Mouse (Mus musculus) layer of hippocampus, postnatal 25 days (tissue): ENCODE measurements around the gene Nod1. TPM values are rescaled to one million over a fixed set of nuclear protein-coding genes. Genes with fewer than 3 reads are reported as not detected.
"Not testable (repeated sequence)": the region's sequence is repeated elsewhere in the genome, so short reads cannot be mapped to it uniquely, and the experiment has no call there.

Experiments
- DNase-seq, 2 experiments: peaks; one replicate each; pipeline ENCODE4 v3.0.0; 2022; ENCODE audit warnings: mixed read lengths in 2 of 2, low spot score in 1 of 2; ENCODE audit errors: extremely low spot score in 1 of 2
- total RNA-seq, 2 experiments: library from RNA; stranded (reverse); gene quantifications; 2 replicates each; pipeline ENCODE4 v1.2.3; 2021

Gene Nod1
- total RNA-seq, 2 experiments from 2014 or later: 5.1 to 5.8 TPM

DNA sequence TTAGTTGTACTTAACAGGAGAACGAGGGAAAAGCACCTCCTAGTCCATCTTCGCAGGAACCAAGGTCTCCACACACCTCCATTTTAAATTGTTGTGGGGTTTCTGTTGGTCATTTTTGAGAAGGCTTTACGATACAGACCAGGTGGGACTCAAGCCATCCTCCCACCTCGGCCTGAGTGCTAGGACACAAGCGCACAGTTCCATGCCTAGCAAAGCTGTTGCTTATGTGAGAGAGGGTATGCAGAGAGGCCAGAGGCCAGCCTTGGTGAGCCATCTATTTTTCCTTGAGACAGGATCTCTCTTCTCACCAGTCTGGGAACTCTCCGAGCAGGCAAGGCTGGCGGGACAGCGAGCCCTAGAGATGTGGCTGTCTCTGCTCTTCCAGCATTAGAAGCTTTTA, 11.7 kb upstream of the Nod1 start:
- DNase-seq: no peak

DNA sequence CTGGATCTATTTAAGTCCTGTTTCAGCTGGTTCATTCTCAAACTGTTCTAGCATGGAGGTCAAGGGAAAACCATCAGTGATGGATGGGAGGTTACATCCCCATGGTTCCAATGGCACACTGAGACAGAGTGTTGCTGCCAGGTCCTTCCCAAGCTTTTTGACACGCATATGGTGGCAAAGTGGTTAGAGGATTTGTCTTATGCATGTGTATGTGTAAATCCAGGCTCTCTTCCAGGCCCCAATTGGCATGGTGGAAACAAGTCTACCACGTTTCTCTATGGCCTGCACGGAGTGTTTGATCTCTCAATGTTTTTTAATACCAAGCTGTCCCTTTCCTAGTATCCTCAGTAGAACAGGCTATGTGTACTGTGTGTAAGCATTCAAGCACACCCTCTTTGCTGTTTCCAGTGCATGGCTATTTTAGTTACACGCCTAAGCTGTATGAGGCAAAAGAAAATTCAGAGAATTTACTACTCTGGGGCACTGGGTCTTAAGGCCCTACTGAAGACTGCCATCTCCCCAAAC, 11.2 kb upstream of the Nod1 start:
- no peak for DNase-seq

DNA sequence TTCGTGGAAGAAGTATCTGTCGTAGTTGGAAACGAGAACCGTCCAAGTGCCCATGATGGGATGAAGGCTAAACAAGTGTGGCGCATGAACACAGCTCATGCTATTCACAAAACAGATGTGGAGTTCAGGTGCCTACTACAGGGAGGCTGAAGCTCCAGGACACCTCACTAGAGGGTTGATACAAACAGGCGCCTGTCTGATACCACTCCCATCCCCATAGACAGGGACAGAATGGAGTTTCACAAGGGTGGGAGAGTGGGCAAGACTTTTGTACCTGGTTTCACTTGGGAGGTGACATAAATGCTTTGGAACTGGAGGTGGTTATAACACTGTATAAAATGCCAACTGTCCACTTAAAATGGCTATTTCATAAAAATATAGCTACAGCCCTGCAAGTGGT, 7.0 kb upstream of the Nod1 start:
- DNase-seq: no peak

DNA sequence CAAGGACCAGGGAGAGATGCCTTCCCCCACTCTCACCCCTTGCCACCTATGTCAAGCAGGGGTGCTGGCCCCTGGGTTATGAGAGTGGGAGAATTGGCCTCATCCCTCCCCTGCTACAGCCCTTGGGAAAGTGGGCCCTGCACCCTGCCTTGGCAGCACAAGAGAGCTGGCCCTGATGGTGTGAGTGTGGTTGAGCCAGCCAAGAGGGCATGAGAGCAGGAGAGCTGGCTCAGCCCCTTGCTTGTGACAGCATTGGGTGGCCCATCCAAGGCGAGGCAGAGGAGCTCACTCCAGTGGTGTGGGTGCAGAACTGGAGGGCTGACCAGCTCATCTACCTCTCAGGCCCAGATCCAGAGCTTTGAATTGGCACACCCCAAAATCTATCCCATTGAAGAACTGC, 3.2 kb upstream of the Nod1 start:
- DNase-seq: no peak

DNA sequence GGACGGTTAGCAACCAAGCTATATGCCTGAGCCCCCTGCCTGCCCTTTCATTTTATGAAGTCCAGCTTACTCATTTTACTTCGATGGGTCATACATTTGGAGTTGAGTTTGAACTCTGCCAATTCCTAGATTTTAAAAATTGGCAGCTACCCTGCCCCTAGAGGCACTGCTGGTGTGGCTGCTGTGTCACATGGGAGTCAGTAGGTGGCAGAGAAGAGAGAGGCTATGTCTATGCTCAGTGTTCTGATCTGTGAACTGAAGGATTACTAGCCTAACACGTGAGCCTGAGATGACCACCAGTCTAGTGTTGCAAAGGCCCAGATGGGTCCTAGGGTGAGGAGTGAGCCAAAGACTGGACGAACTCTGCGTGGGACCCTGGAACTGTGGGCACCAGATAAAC, 2.1 kb upstream of the Nod1 start:
- no peak for DNase-seq

DNA sequence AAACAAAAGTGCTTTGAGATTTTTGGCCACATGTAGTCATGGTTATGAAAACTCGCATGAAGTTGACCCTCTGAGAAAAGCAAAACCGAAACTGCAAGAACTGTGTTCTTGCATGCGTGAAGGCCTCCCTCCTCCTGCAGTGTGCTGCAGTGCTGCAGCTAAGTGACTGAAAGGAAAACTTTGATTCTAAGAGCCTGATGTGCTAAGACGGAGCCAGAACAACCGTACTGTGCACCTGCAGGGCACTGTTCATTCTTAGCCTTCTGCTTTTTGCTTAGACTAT, 458 bp upstream of the Nod1 start:
- DNase-seq: no peak

DNA sequence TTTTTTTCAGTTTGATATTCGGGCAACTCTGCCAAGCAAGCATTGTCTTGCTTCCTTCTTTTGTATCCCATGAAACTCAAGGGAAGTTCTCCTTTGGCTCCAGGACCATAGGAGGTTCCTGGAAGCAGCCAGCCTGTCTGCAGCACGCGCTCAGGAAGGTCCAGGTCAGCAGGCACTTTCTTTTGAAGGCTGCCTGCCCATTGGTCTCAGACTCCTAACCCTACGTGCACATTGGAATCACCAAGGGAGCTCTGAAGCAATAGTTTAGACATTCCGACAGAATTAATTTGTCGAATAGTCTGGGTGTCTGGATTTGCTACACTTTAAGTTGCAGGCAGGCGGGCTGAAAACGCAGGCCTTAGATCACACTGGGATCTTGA, 691 bp downstream of the Nod1 start:
- no peak for DNase-seq

DNA sequence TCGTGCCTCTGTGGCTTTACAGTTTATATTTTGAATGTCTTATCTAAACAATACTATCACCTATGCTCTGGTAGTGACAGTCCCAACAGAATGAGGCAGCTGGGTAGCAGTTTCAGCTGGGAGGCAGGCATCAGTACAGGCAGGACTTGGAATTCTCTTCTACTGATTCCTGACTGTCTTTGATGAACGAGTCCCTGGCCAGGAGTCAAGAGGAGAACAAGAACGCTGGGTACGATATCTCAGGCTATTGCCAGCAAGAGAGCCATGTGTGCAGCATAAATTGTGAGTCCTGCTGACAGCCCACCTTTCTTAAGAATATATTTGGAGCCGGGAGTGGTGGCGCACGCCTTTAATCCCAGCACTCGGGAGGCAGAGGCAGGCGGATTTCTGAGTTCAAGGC, 1.9 kb downstream of the Nod1 start:
- no peak for DNase-seq

DNA sequence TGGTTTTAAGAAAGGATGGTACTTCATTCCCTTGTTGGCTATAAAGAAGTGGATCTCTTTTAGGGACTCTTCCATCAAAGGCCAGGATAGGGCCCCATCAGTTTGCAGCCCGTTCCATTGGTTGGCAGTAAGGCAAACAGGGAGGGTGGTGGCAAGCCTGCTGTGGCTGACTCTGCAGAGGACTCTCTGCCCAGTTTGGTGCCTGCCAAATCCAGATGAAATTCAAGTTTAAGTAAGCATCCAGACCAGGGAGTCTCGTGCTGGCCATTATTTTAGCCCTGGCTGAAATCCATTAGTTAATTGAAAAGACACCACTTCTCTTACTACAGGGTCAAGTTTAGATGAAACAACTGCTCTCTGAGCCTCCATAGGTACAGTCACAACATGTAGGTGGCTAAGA, 2.6 kb downstream of the Nod1 start:
- no peak for DNase-seq

DNA sequence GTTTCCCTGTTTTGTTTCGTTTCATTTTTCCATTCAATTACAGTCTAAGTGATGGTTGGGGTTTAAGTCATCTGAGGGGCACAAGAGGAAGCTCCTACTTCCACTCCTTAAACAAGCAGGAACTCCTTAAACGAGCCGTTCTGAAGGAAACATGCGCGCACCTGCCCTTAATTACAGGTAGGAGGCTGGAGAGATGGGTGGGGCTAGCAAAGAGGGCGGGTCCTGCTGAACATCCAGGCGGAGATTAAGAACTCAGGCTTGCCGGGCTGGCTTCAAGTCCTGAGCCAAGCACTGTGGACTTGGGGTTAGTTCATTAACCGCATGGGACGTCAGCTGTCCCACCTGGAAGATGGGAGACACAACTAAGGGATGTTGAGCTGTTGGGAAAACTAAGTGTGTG, 4.8 kb downstream of the Nod1 start:
- DNase-seq: no peak

DNA sequence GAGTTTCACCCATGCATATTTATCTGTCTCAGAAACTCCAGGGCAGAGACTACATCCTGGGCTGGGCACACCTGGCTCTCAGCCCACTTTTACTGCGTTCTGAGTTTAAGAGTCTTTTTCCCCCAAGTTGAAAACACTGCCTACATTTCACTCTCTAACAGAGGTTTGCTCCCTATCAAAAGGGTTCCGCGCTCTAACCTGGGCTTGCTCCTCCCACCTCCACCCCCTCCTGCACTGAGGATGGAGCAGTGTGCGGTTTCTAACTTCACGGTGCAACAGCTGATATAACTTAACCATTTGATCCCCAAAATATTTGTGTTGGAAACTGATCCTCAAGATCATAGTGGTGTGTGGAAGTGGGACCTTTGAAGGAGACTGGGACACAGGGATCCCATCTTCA, 7.2 kb downstream of the Nod1 start:
- no peak for DNase-seq

DNA sequence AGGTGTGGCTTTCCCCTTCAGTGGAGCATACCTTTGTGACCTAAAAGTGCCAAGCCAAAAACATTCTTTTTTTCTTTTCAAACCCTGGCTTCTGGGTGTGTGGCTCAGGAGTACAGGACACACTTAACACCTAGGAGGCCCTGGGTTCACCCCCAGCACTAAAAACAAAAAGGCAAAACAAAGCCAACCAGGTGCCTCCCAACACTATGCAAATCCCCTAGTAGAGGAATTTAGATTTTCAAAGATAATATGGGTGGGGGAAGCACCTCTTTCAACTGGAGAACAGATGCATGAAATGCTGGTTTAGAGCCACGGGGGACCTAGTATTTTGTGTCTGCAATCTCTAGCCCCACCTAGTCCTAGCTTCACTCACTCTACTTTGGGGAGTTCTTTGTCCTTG, 7.7 kb downstream of the Nod1 start:
- no peak for DNase-seq

DNA sequence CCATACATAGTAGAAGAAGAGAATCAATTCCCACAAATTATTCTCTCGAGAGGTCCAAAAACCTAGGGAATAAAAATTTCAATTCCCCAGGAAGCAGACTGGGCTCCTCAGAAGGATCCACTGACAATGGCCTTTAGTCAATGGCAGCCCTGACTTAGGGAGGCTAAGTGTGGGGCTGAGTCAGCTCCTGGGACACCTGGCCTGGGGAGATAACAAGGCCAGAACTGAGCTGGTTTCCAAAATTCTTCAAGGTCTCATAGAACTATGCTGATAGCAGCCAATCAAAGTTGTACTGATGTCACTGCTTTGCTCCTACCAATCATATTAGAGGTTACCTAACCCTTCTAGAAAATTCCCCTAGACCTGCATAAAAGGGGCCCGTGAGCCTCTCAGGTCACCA, 8.8 kb downstream of the Nod1 start:
- DNase-seq: no peak

DNA sequence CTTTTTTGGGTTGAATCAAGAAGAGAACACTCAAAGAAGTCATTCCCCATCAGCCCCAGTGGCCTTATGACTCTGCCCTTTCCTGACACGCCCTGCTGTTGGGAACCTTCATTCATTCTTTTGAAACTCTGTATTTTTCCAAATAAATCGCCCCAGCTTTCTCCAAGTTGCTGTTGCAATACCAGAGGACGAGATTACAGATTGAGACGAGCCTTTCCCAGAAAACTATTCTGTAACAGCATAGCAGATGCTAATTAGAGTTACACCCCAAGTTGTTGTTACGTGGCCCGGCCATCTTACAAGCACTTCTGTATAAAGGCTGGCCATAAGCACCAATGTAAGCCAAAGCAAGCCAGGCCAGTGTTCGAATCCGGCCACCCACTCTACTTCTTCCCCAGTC, 14.8 kb downstream of the Nod1 start:
- no peak for DNase-seq

DNA sequence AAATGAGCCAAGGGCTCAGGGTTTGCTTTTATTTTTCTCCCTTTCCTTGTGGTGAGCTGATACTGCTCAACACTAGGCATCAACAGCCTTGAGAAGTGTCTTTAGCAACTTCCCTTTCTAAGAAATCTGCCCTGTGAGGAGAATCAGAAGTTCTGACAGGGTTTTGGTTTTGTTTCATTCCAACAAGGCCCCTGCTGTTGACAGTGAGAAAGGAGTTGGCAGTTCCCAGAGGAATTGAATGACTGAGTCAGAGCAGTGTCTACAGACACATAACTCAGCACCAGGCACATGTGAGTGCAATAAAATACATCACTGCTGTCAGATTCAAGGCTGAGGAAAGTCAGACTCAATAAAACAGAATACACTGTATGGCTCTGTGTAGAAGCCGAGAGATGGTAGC, 16.0 kb downstream of the Nod1 start:
- DNase-seq: no peak

DNA sequence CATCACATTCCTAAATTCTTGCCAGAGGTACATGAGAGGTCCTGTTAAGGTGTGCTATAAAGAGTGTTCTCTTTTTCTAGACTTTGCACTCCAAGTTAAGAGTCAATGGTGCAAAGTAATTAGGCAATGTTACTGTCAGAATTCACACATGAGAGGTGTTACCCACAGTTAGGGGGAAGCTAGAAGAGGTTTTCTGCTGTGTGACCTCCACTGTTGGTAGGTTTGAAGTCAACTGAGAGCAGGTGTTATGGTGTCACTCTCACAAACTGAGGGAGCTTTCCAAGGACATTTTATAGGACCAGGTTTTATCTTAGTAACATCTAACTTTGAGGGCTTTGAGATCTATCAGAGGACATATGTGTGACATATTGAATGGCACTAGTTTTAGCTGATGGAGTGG, 16.5 kb downstream of the Nod1 start:
- no peak for DNase-seq

DNA sequence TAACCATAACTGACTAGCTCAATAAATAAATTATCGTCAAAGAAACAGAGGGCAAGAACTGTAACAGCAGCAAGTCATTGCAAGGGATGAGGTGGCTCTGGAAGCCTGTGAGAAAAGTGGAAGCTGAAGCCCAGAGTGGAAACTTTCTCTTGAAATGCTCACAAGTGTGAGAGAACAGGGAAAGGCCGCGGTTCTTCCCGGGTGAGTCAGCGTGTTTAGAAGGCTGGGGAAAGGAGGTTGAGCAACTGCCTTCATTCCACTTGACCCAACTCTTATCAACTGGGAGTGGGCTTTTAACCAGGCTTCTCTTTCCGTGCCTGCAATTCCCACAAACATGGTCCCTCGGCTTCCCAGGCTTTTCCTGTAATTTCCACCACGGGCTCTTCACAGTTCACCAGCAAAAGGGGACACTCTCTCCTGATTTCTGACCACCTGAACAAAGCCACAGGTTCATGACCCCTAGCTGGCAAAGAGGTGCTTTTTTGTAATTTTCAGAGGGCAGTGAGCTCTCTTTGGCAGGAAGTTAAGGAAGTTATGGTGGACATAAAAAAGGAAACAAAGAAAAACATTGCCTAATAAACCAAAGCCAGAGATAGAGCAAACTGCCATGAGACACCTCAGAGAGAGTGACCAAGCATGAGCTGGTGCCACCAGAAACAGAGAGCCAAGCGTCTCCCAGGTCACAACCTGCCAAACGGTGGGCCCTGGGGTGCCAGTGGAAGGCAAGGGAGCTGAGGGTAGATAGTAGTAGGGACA, 17.6 kb downstream of the Nod1 start:
- DNase-seq: no peak

DNA sequence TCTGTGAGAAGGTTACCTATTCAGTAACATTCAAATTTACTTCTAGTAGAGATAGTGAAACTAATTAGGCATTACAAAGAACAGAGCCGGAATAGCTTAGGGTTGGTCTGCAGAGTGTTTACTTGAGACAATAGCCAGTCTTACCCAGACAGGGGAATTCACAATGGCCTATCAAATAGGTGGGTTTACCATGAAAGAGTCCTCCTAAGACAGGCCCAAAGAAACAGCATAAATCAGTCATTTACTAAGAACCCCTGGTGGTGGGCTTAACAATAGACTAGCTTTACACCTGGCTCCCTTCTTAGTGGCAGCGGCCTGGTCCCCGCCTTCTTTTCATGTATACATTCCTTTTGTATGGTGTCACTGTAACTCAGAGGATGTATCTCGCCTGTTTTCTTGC, 19.0 kb downstream of the Nod1 start:
- DNase-seq: not testable (repeated sequence)

DNA sequence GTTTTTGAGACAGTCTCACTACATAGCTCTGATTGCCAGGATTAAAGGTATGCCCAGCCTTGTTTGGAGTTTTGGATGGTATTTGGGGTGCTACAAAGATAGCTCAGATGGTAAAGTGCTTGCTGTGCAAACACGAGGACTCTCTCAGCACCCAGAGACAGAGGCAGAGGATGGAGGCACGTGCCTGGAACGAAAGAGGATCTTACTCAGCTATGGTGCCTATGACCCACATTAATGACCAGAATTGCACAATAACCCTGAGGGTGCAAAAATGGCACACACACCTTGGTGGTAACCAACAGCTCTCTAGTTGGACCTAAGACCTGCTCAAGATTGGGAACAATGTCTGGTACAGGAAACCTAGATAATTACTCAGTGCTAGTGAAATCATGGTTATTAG, 19.9 kb downstream of the Nod1 start:
- no peak for DNase-seq

DNA sequence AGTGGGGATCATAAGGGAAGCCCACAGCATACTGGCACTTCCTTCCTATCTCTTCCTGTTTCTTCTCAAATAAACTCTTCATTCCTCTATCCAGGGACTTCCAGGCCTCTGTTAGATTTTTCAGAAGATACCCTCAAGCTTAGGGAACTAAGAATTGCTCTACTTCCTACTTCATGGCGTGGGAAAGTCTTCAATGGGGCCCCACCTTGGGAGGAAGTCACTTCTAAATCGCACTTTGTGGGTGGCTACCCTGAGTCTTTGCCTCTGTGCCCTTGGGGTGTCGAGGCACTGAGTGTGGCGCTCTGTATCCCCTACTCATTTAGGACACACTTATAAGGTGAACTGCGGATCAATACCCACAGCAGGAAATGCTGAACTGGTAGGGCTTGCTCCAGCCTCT, 23.7 kb downstream of the Nod1 start:
- DNase-seq: no peak

DNA sequence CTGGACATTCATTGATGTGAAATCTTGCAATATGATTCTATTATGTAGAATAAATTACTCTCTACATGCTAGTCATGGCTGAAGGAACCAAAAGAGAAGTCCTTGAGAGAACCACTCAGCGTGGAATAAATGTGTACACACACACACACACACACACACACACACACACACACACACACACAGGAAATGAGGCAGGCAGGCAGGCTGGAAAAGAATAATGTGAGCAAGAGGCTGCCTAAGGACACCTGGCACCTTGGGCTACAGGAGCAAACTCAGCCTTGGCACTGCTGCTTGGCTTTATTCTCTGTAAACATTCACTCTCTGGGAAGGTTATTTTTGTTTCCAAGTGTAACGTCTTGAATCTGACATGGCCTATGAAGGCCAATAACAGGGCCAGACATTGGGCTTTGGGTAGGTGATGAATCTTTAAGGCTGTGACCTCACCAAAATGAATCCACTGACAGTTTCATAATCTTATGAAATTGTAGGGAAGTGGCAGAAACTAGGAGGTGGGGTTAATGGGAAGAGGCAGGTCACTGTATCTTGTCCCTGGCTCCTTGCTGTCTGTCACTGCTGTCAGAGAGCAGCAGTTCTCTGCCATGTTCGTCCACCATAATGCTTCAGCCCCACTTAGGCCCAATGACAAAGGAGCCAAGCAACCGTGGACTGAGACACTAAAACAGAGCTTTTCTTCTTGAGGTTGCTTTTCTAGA, 26.0 kb downstream of the Nod1 start:
- DNase-seq: no peak

DNA sequence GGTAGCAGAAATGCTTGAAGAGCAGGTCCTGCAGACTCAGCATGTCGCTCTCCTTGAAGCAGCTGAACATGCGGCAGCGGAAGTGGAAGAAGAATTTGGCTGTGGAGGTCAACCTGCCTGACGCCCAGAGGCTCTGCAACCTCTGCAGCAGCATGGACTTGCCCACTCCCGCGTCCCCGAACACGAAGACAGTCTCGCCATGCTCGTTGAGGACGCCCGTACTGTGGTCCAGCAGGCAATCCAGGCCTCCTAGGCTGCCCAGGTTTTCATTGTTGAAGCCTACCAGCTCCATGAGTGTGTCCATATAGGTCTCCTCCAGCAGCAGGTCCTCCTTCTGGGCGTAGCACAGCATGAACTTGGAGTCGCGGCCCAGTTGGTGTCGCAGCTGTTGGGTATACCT, 27.9 kb downstream of the Nod1 start:
- DNase-seq: no peak
